Mouse (Mus musculus) activated CD4-positive, CD25-positive, alpha-beta regulatory T cell, adult 9 weeks (primary cell): Measurements from ENCODE around the gene Olfr610. TPM values are rescaled to one million over a fixed set of nuclear protein-coding genes. Genes with fewer than 3 reads are reported as not detected.

Experiments used
- polyA plus RNA-seq: library from polyadenylated mRNA; unstranded; fragments of 100-300 nt; shearing (Covaris generic); gene quantifications from one replicate; pipeline ENCODE4 v1.2.1, GENCODE M21; 2017

Olfr610 gene
- not detected for polyA plus RNA-seq

GRCm38 (mm10) chr7:103512022-103512421, at the start of gene Olfr610:
Olfr610 (minus strand) TSS chr7:103512122.

GRCm38 (mm10) chr7:103555779-103556178, 43.9 kb upstream of the Olfr610 start, which contains the start of gene Olfr615:
Olfr615 (plus strand) TSS chr7:103556079.

GRCm38 (mm10) chr7:103547774-103548173, 35.9 kb upstream of the Olfr610 start, which contains the start of gene Olfr613:
Olfr613 (plus strand) TSS chr7:103548074.

GRCm38 (mm10) chr7:103542617-103543016, 30.7 kb upstream of the Olfr610 start, which contains the start of gene Olfr612:
Olfr612 (minus strand) TSS chr7:103542717.

GRCm38 (mm10) chr7:103520746-103521145, 8.8 kb upstream of the Olfr610 start, which contains the start of gene Olfr611:
Olfr611 (minus strand) TSS chr7:103520846.

GRCm38 (mm10) chr7:103497962-103498361, 14.0 kb downstream of the Olfr610 start, which contains the start of gene Olfr609:
Olfr609 (minus strand) TSS chr7:103498062.

GRCm38 (mm10) chr7:103469577-103469976, 42.3 kb downstream of the Olfr610 start, which contains the start of gene Olfr608:
Olfr608 (plus strand) TSS chr7:103469877.

Other genes starting within 250 kb of the Olfr610 start
- gene Olfr596, start 206.5 kb downstream of the Olfr610 start, polyA plus RNA-seq: not detected
- gene Olfr597, start 195.8 kb downstream of the Olfr610 start, polyA plus RNA-seq: not detected
- gene Olfr598, start 188.6 kb downstream of the Olfr610 start, polyA plus RNA-seq: not detected
- gene Olfr599, start 176.2 kb downstream of the Olfr610 start, polyA plus RNA-seq: not detected
- not detected for gene Olfr600, start 162.5 kb downstream of the Olfr610 start, polyA plus RNA-seq
- not detected for gene Olfr601, start 149.5 kb downstream of the Olfr610 start, polyA plus RNA-seq
- not detected for gene Olfr603, start 125.9 kb downstream of the Olfr610 start, polyA plus RNA-seq
- gene Usp17lc, start 97.0 kb downstream of the Olfr610 start, polyA plus RNA-seq: not detected
- gene Olfr605, start 66.7 kb downstream of the Olfr610 start, polyA plus RNA-seq: not detected
- gene Olfr606, start 63.1 kb downstream of the Olfr610 start, polyA plus RNA-seq: not detected
- 0.13 TPM for gene Olfr607, start 48.0 kb downstream of the Olfr610 start, polyA plus RNA-seq
- gene Olfr608, start 42.2 kb downstream of the Olfr610 start, polyA plus RNA-seq: not detected
- gene Olfr609, start 14.1 kb downstream of the Olfr610 start, polyA plus RNA-seq: not detected
- gene Olfr611, start 8.7 kb upstream of the Olfr610 start, polyA plus RNA-seq: not detected
- not detected for gene Olfr612, start 30.6 kb upstream of the Olfr610 start, polyA plus RNA-seq
- 0.05 TPM for gene Olfr613, start 36.0 kb upstream of the Olfr610 start, polyA plus RNA-seq
- not detected for gene Olfr615, start 44.0 kb upstream of the Olfr610 start, polyA plus RNA-seq
- not detected for gene Olfr616, start 57.0 kb upstream of the Olfr610 start, polyA plus RNA-seq
- not detected for gene Olfr617, start 60.9 kb upstream of the Olfr610 start, polyA plus RNA-seq
- gene Olfr618, start 78.0 kb upstream of the Olfr610 start, polyA plus RNA-seq: not detected
- not detected for gene Olfr619, start 88.5 kb upstream of the Olfr610 start, polyA plus RNA-seq
- not detected for gene Olfr620, start 100.4 kb upstream of the Olfr610 start, polyA plus RNA-seq
- not detected for gene Olfr622, start 130.6 kb upstream of the Olfr610 start, polyA plus RNA-seq
- gene Olfr623, start 151.6 kb upstream of the Olfr610 start, polyA plus RNA-seq: not detected
- not detected for gene Olfr624, start 159.1 kb upstream of the Olfr610 start, polyA plus RNA-seq
- not detected for gene Olfr625-ps1, start 170.6 kb upstream of the Olfr610 start, polyA plus RNA-seq
- gene Olfr243, start 202.5 kb upstream of the Olfr610 start, polyA plus RNA-seq: not detected
- not detected for gene Olfr628, start 218.3 kb upstream of the Olfr610 start, polyA plus RNA-seq
- gene Olfr629, start 232.8 kb upstream of the Olfr610 start, polyA plus RNA-seq: not detected
- gene Olfr630, start 245.2 kb upstream of the Olfr610 start, polyA plus RNA-seq: not detected